Mouse (Mus musculus) small intestine, adult 2 months (tissue): ENCODE measurements at regions not wholly inside any gene's neighbourhood (a gene's known extent, or its start where the extent isn't known, plus 50 kb on each side); places are given as distances from the start of the nearest gene placed in this dataset.

ENCODE experiments used
- H3K27ac ChIP-seq: fragments of 200-500 bp; 2 replicates; pipeline ENCODE4 v1.5.1; 2012; ENCODE audit warnings: low read depth, low read length, control low read depth, inconsistent platforms; ENCODE audit not compliant: insufficient read depth
- H3K27me3 ChIP-seq: fragments of 200-500 bp; 2 replicates; pipeline ENCODE4 v1.6.1; 2012; ENCODE audit warnings: mild to moderate bottlenecking, moderate library complexity, low read length, inconsistent platforms; ENCODE audit not compliant: control insufficient read depth, insufficient read depth
- H3K36me3 ChIP-seq: fragments of 200-500 bp; 2 replicates; pipeline ENCODE4 v1.6.1; 2012; ENCODE audit warnings: mild to moderate bottlenecking, low read length, control low read depth, inconsistent platforms; ENCODE audit not compliant: control insufficient read depth, insufficient read depth
- H3K4me1 ChIP-seq: fragments of 200-500 bp; 2 replicates; pipeline ENCODE4 v1.6.1; 2012; ENCODE audit warnings: low read length, inconsistent platforms, mixed read lengths; ENCODE audit not compliant: control insufficient read depth, insufficient read depth, insufficient read length
- H3K4me3 ChIP-seq: fragments of 200-500 bp; 2 replicates; pipeline ENCODE4 v1.5.1; 2012; ENCODE audit warnings: low read depth, mild to moderate bottlenecking, control low read depth, inconsistent platforms, low read length, moderate library complexity
- CTCF ChIP-seq: fragments of 200-500 bp; IDR thresholded peaks from 2 replicates; pipeline ENCODE4 v1.5.1; 2012; ENCODE audit warnings: low read depth, mild to moderate bottlenecking, control low read depth, inconsistent platforms, low read length, moderate library complexity, mixed read lengths; ENCODE audit not compliant: insufficient replicate concordance, insufficient read length; ENCODE audit errors: extremely low read depth
- POLR2A ChIP-seq: fragments of 200-500 bp; IDR thresholded peaks from 2 replicates; pipeline ENCODE4 v1.6.1; 2012; ENCODE audit warnings: low read depth, mild to moderate bottlenecking, control low read depth, inconsistent platforms, low read length, moderate library complexity
- WGBS: fragments of 180-500 bp; shearing (Covaris S2); methylation state at CpG from one replicate; pipeline ENCODE4 v1.1.7; 2018; 5-methylcytosine and 5-hydroxymethylcytosine counted together

DNA sequence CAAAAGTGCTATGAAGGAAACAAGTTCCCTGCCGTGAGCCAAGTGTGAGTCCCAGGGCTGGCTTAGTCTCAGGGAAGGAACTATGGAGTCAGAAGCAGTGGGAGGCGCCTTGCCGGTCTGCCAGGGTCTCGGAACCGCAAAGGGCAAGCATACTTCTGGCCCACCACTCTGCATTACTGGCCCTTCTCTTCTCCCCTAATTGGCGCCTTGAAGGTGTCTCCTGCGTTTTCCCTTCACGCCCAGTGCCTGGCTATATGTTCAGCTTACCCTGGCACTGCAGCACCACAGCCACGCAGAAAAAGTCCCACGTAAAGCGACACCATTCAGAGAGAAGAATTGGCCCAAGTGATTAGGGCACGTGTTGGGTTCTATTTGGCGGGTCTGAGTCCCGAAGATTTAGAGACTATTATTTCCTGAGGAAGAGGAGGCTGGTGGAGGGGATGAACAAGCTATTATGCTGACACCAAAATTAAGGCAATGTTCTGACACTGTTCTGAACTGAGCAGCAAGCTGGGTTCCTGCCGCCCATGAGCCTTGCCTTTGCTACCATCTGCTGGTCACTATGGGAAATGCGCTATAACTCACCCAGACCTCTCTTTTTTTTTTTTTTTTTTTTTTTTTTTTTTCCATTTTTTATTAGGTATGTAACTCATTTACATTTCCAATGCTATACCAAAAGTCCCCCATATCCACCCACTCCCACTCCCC, 288.5 kb upstream of the Jmjd1c start:
- Histone ChIP-seq H3K36me3 (no peaks in the 10 kb centered on the region), H3K27ac (no peak overlapping the region), H3K4me3 (no peak overlapping the region), H3K27me3 (no peaks in the 10 kb centered on the region), H3K4me1 (no peaks in the 10 kb centered on the region)
- WGBS: 47% methylated on average over 16 of the region's 16 CpGs
- TF ChIP-seq CTCF (peak; percentile 59; the same call in 1 of the 2 replicates), POLR2A (no peak)

DNA sequence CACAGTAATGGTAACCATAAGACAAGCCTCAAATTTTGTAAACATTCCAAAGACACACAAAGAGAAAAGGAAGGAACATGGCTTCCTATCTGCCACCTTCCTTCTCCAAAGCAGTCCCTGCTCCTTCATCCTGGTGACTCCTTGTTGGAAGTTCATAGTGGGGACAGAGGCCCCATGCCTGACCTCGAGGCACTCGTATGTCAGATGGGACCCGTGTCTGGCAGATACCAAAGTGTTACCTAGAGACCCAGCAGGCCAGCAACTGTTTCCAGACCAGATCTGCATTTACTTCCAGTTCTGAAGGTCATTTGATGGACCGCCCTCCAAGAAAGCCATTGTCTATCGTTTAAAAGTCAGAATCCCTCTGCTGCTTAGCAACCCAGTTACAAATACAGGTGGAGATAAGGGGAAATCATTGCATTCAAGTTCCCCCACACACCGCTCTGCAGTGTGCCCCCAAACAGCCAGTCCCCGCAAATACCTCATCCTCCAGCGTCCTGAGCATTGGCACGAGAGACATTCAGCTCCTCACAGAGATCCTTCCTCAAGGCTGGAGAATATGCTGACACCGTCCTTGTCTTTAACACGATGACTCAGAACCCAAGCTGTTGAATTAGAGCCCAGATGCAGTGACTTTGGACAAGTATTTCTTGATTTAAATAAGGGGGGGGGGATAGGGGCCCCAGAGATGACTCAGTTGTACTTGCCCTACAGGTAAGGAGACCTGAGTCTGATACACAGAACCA, 283.2 kb upstream of the Jmjd1c start:
- H3K4me1 ChIP-seq: no peaks in the 10 kb centered on the region
- H3K27me3 ChIP-seq: no peaks in the 10 kb centered on the region
- TF ChIP-seq CTCF (no peak), POLR2A (no peak)
- H3K4me3 ChIP-seq: no peak overlapping the region
- no peaks in the 10 kb centered on the region for H3K36me3 ChIP-seq
- H3K27ac ChIP-seq: no peak overlapping the region
- 65% methylated on average over 11 of the region's 11 CpGs for WGBS

GRCm38 (mm10) chr10:66813850-66814564, 281.9 kb upstream of the Jmjd1c start:
- H3K4me1 ChIP-seq: no peaks in the 10 kb centered on the region
- WGBS: 10% methylated on average over 15 of the region's 15 CpGs
- no peak overlapping the region for H3K27ac ChIP-seq
- H3K36me3 ChIP-seq: no peaks in the 10 kb centered on the region
- H3K27me3 ChIP-seq: no peaks in the 10 kb centered on the region
- H3K4me3 ChIP-seq: no peak overlapping the region
- no peak for TF ChIP-seq CTCF
- TF ChIP-seq POLR2A: no peak

DNA sequence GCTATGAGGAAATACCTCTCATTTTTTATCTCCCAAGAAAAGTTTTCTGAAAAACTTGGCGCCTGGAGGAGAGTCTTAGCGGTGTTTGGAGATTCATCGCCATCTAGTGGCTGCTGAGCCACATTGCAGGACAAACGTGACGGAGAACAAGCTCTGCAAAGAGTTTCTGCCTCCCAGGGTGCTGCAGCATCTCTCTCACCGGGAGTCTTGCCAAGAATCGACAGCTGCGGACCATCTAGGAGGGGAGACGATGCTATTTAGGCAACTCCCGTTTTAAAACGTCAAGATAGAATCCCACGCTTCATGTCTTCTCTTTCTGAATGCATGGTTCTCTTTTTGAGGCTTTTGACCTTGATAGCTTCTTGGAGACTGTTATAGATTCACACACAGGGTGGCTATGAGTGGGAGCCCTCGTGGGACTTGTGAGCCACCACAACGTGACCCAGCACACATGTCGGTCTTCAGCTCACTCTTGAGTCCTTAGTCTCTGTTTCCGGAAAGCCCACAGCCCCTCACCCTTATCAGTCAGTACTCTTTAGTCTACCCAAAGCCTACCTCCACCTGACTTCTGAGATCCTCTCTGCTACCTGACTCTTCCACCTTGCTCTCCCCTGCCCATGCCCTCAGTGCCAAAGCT, 281.2 kb upstream of the Jmjd1c start:
- Histone ChIP-seq H3K4me1 (no peaks in the 10 kb centered on the region), H3K4me3 (no peak overlapping the region), H3K27me3 (no peaks in the 10 kb centered on the region), H3K27ac (no peak overlapping the region), H3K36me3 (no peaks in the 10 kb centered on the region)
- WGBS: 17% methylated on average over 16 of the region's 16 CpGs
- TF ChIP-seq CTCF (peak; percentile 95), POLR2A (no peak)

GRCm38 (mm10) chr10:66815951-66816350, 280.0 kb upstream of the Jmjd1c start:
- no peak overlapping the region for H3K4me3 ChIP-seq
- no peaks in the 10 kb centered on the region for H3K36me3 ChIP-seq
- no peak overlapping the region for H3K27ac ChIP-seq
- TF ChIP-seq CTCF: no peak
- TF ChIP-seq POLR2A: no peak
- H3K27me3 ChIP-seq: no peaks in the 10 kb centered on the region
- 79% methylated on average over 4 of the region's 4 CpGs for WGBS
- no peaks in the 10 kb centered on the region for H3K4me1 ChIP-seq

DNA sequence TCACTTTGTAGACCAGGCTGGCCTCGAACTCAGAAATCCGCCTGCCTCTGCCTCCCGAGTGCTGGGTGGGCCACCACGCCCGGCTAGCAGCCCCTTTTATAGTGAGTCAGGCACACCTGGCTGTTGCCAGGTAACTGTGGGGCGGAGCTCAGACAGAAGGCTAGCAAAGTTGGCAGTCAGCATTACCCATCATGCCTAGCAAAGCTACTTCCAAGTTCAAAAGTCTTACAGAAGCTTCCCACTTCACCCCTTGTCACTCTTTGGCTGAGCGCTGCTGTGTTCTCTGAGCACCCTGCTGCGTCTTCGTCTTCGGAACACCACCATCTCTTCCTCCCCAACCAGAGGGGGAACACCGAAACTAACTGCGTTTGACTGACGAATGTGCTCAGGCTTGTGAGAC, 279.1 kb upstream of the Jmjd1c start:
- TF ChIP-seq CTCF: no peak
- no peak for TF ChIP-seq POLR2A
- Histone ChIP-seq H3K27me3 (no peaks in the 10 kb centered on the region), H3K27ac (no peak overlapping the region), H3K36me3 (no peaks in the 10 kb centered on the region), H3K4me3 (no peak overlapping the region), H3K4me1 (no peaks in the 10 kb centered on the region)
- 78% methylated on average over 13 of the region's 13 CpGs for WGBS
